Mouse (Mus musculus) lung, postnatal 4 days (tissue): ENCODE measurements around the gene Syne2.
A peak's percentile ranks its signal among the peaks of the same experiment; 100 is the strongest.
"Not testable (repeated sequence)": the region's sequence is repeated elsewhere in the genome, so short reads cannot be mapped to it uniquely, and the experiment has no call there.

Source experiments
- DNase-seq, 2 experiments: peaks; one replicate each; pipeline ENCODE4 v3.0.0; 2021

The Syne2 gene

GRCm38 (mm10) chr12:76116577-76116976 lies 298.6 kb downstream of the Syne2 start:
- no peak for DNase-seq

DNA sequence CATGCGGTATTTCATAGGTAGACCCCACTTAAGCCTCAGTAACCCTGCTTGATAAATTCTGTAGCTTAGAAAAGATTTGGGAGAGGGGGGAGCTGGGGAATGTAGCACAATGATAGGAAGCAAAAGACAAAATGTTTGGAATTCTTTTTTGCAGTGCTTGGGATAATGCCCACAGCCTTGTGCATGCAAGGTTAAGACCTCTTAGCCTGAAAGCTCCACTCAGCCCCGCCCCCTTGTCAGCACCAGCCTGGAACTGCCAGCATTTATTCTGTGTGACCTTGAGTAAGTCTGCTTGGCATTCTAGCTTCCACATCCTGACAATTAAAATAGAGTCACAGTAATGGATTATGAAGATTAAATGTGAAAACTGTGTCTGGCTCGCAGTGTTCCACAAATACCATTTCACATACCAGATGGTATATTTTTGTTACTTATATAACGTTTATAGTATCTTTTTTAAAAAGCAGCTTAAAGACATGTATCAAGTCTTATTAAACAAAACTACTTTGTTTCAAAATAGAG lies 299.8 kb downstream of the Syne2 start:
- peak in 1 of 2 experiments; percentile 54 for DNase-seq

DNA sequence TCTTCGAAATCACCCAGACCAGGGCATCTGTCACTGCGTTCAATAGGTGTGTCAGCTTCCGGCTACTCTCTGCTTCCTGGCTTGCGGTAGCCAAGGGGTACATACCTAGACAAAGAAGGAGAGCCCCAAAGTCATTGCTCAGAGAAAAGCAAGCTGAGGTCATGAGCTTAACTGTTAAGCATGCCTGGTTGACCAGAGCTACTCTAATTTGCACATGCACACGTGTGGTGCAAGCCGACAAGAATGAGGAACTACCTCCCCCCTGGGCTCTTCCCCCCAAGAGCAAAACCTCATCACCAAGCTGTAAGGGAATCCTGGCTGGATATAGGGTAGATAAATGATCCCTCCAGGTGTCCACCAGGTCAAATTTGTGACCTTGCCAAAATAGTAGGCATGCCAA lies 305.3 kb downstream of the Syne2 start:
- no peak for DNase-seq

GRCm38 (mm10) chr12:76128306-76128705 lies 310.4 kb downstream of the Syne2 start:
- DNase-seq: no peak

GRCm38 (mm10) chr12:76128831-76129230 lies 310.9 kb downstream of the Syne2 start:
- DNase-seq: peak; percentile 14 to 69

- DNase-seq: peak; percentile 29 to 31
Measured at GRCm38 (mm10) chr12:76130281-76130680, 312.3 kb downstream of the Syne2 start.

DNA sequence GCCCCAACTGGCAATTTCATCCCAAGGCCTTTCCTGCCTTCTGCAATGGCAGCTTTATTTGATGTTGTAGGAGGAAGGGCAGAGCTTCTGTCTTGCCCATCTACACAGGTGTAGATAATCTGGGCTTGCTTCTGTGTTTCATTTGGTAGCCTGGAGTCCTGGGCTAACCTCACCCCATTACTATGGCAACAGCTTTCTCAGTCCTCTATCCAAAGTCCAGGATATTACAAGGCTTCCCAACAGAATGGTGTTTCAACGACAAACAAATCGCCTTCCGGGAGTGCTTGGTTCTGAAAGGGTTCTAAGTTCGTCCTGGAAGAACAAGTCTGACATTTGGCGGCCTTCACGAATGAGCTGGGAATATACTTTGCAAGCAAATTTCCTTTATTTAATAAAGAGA lies 313.0 kb downstream of the Syne2 start:
- DNase-seq: no peak

DNA sequence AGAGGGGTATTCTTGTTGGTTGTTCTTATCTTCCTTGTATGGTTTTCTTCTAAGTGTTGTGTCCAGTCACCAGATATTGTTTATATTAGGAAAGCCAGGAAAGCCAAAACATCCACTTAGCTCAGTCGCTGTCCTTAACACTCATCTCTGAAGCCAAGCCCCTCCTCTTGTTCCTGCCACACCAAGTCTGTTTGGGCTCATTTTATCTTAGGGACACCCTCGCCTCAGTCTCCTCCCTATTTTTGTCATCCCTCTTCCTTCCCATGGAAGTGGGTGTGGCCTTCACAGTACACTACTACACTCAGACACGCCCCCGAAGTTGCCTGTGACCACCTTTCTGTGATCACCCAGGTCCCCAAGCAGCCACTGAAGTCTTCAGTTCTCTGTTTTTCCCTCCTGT lies 314.7 kb downstream of the Syne2 start:
- DNase-seq: peak in 1 of 2 experiments; percentile 26

DNA sequence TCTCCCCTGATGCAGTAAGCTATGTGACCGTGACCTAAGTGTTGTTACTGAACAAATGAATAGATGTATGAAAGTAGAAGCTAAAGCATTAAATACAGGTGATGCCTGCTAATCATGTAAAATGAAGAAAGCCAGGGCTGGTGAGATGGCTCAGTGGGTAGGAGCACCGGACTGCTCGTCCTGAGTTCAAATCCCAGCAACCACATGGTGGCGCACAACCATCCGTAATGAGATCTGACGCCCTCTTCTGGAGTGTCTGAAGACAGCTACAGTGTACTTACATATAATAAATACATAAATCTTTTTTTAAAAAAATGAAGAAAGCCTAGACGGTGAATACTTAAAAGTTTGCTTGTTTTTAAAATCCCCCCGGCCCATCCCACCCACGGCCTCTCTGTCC lies 315.1 kb downstream of the Syne2 start:
- DNase-seq: not testable (repeated sequence)

- DNase-seq: no peak
Measured at GRCm38 (mm10) chr12:76136701-76137100, 318.8 kb downstream of the Syne2 start.

DNA sequence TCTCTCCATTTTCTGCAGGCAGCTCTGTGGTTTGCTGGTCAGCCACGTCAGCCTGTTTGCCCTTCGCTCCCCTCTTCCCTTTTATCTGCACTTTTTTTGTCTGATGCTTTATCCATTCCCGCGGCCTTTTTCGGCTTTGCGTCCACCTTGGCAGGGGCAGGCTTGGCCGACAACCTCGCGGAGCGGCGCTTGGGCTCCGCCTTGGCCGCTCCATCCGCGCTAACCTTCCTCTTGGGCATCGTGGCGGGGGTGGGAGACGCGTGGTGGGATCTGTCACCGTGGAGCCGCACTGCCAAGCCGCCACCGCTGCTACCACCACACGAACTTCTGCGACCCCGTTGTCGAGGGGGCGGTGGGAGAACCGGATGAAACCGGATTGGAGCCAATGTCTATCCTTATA lies 334.5 kb downstream of the Syne2 start:
- DNase-seq: not testable (repeated sequence)
